Mouse (Mus musculus) ES-E14 (cell line): ENCODE measurements around the gene Ntsr2.

ENCODE experiments used
- CHD2 ChIP-seq: IDR thresholded peaks from 2 replicates; pipeline ENCODE4 v1.6.1; 2014; ENCODE audit warnings: mild to moderate bottlenecking, low read depth, low read length, inconsistent platforms
- HCFC1 ChIP-seq: IDR thresholded peaks from 2 replicates; pipeline ENCODE4 v1.6.1; 2012; ENCODE audit warnings: low read length, inconsistent platforms, borderline replicate concordance; ENCODE audit not compliant: insufficient read depth
- ZNF384 ChIP-seq: IDR thresholded peaks from 2 replicates; pipeline ENCODE4 v1.6.1; 2012; ENCODE audit warnings: low read depth, low read length, inconsistent platforms

DNA sequence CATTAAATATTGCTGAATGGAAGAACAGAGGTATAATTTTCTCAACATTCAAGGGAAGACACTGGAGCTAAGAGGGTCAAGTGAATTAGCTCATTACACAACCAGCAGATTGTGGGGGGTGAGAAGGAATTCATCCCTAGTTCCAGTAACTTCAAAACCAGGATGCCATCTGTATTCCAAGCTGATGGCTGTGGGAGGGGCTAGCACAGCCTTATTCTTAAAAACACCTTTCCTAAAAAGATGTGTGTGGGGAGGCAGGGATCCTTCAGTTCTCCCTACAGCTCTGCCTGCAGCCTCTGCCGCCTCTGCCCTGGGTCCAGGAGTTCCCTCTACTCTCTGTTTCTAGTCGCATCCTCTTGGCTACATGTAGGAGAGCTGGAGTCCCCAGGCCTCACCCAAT lies 37.4 kb upstream of the Ntsr2 start:
- TF ChIP-seq HCFC1 (no peak), ZNF384 (no peak), CHD2 (no peak)
